Mouse (Mus musculus) bone marrow, adult 2 months (tissue): Measurements from ENCODE around the gene Orm3. TPM values are rescaled to one million over a fixed set of nuclear protein-coding genes. Genes with fewer than 3 reads are reported as not detected.

Source experiments
- H3K27ac ChIP-seq: fragments of 200-500 bp; 2 replicates; pipeline ENCODE4 v1.5.1; 2012; ENCODE audit warnings: low read depth, mild to moderate bottlenecking, control low read depth, inconsistent platforms, low read length; ENCODE audit not compliant: control insufficient read depth, poor library complexity, insufficient read depth
- H3K4me1 ChIP-seq: fragments of 200-500 bp; 2 replicates; pipeline ENCODE4 v1.6.1; 2011; ENCODE audit warnings: low read length; ENCODE audit not compliant: control insufficient read depth, insufficient read depth
- H3K4me3 ChIP-seq: fragments of 200-500 bp; replicated peaks from 2 replicates; pipeline ENCODE3; 2011; ENCODE audit warnings: mild to moderate bottlenecking, low read depth, low read length, control low read depth; ENCODE audit not compliant: control insufficient read depth
- CTCF ChIP-seq: fragments of 200-500 bp; IDR thresholded peaks from 2 replicates; pipeline ENCODE4 v1.5.1; 2011; ENCODE audit warnings: low read length, control low read depth; ENCODE audit not compliant: control insufficient read depth, insufficient read depth
- POLR2A ChIP-seq: fragments of 200-500 bp; IDR thresholded peaks from 2 replicates; pipeline ENCODE4 v1.6.1; 2011; ENCODE audit warnings: low read depth, mild to moderate bottlenecking, control low read depth, low read length, borderline replicate concordance; ENCODE audit not compliant: control insufficient read depth
- WGBS: fragments of 180-500 bp; shearing (Covaris S2); methylation state at CpG from one replicate; pipeline ENCODE4 v1.1.7; 2018; 5-methylcytosine and 5-hydroxymethylcytosine counted together
- polyA plus RNA-seq: library from polyadenylated mRNA; stranded (reverse); fragments of >200 nt; gene quantifications from 2 replicates; pipeline ENCODE4 v1.2.4, GENCODE M21; 2011; ENCODE audit warnings: low replicate concordance; ENCODE audit not compliant: missing spikeins, insufficient read depth, insufficient read length

Orm3 gene
- polyA plus RNA-seq, 1 experiment = not detected

GRCm38 (mm10) chr4:63389887-63390528, 34.0 kb downstream of the Orm3 start:
- peaks cover 28% of the 10 kb centered on the region for H3K4me1 ChIP-seq

GRCm38 (mm10) chr4:63391322-63391721, 35.4 kb downstream of the Orm3 start:
- TF ChIP-seq POLR2A (no peak), CTCF (no peak)
- 30% methylated on average over 6 of the region's 6 CpGs for WGBS
- Histone ChIP-seq H3K27ac (peak overlapping the region; percentile 64), H3K4me1 (peaks cover 23% of the 10 kb centered on the region), H3K4me3 (peak overlapping the region; percentile 8)

More at GRCm38 (mm10) chr4:63389887-63390528, 34.0 kb downstream of the Orm3 start:
- Histone ChIP-seq H3K4me3 (no peak overlapping the region), H3K27ac (peak overlapping the region; percentile 22)
- TF ChIP-seq POLR2A (no peak), CTCF (no peak)
- 54% methylated on average over 11 of the region's 11 CpGs for WGBS

- WGBS = 90% methylated on average over 10 of the region's 10 CpGs
- TF ChIP-seq POLR2A = no peak
- no peak for TF ChIP-seq CTCF
- Histone ChIP-seq H3K27ac (peak overlapping the region; percentile 87), H3K4me3 (peak overlapping the region; percentile 28), H3K4me1 (peaks cover 11% of the 10 kb centered on the region; the same call in 1 of the 2 replicates)
Observed at GRCm38 (mm10) chr4:63397981-63398537, 42.1 kb downstream of the Orm3 start.

- Histone ChIP-seq H3K4me3 (peak overlapping the region; percentile 89), H3K27ac (peak overlapping the region; percentile 87), H3K4me1 (peaks cover 12% of the 10 kb centered on the region; the same call in 1 of the 2 replicates)
- TF ChIP-seq POLR2A (peak; percentile 36; the same call in 1 of the 2 replicates), CTCF (no peak)
- WGBS = 10% methylated on average over 11 of the region's 11 CpGs
Observed at GRCm38 (mm10) chr4:63398854-63399609, 43.1 kb downstream of the Orm3 start.

- peak overlapping the region; percentile 89 for H3K4me3 ChIP-seq
- no peak for TF ChIP-seq POLR2A
- TF ChIP-seq CTCF = no peak
- H3K27ac ChIP-seq = peak overlapping the region; percentile 87
- WGBS = 29% methylated on average over 8 of the region's 8 CpGs
- peaks cover 14% of the 10 kb centered on the region; the same call in 1 of the 2 replicates for H3K4me1 ChIP-seq
Observed at GRCm38 (mm10) chr4:63399691-63400270, 43.8 kb downstream of the Orm3 start.

- WGBS = 22% methylated on average over 18 of the region's 18 CpGs
- Histone ChIP-seq H3K4me3 (peak overlapping the region; percentile 89), H3K4me1 (peaks cover 14% of the 10 kb centered on the region), H3K27ac (peak overlapping the region; percentile 97)
- no peak for TF ChIP-seq POLR2A
- no peak for TF ChIP-seq CTCF
Observed at GRCm38 (mm10) chr4:63400541-63401306, 44.8 kb downstream of the Orm3 start.

GRCm38 (mm10) chr4:63401620-63402019, 45.7 kb downstream of the Orm3 start:
- Histone ChIP-seq H3K27ac (peak overlapping the region; percentile 97), H3K4me1 (peaks cover 21% of the 10 kb centered on the region), H3K4me3 (peak overlapping the region; percentile 89)
- TF ChIP-seq CTCF (no peak), POLR2A (no peak)
- WGBS = 9% methylated on average over 6 of the region's 6 CpGs
